Mouse (Mus musculus) left cerebral cortex, postnatal 14 days (tissue): Measurements from ENCODE around the gene Dtx1. TPM values are rescaled to one million over a fixed set of nuclear protein-coding genes. Genes with fewer than 3 reads are reported as not detected.

Experiments used
- DNase-seq, 2 experiments: peaks; one replicate each; pipeline ENCODE4 v3.0.0; 2021 to 2022; ENCODE audit warnings: low spot score in 2 of 2, mixed read lengths in 1 of 2
- intact Hi-C: fragments of 180-260 bp; cut with DNase I; formaldehyde crosslinking; loops from one replicate; pipeline ENCODE4 v1.15.1; 2025
- total RNA-seq, 2 experiments: library from RNA; stranded (reverse); gene quantifications; 2 replicates each; pipeline ENCODE4 v1.2.3; 2021

Dtx1 gene
- total RNA-seq, 2 experiments from 2014 or later, result 72.6 to 80.1 TPM

DNA sequence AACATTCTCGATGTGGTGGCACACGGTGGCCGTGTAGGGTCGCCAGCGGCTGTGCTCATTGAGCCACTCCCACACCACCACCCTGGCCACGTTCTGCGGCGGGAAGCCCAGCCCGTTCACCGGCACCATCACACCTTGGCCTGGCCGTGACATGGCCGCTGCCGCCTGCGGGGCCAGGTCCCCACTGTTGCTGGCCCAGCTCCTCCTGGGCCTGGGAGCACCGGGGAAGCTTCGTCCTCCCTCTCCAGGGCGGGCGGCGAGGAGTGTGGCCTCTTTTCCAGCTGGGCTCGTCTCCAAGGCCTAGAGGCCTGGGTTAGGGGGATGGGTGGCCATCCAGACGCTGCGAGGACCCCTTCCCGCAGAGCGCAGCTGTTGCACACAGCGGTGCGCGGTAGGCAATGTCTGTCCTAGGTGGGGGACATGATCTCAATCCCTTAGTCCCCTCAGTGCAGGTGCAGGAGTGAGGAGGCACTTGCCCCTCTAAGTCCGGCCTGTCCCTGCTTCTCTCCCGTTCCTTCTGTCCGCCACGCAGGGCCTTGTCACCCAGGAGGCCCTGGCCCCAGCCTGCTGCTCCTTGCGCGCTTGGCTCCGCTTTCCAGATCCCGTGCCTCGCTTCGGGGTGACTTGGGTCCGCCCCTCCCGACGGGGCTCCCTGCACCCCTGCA, 1.4 kb downstream of the Dtx1 start:
- intact Hi-C loops, result no loop called here
- peak; percentile 49 to 58 for DNase-seq

DNA sequence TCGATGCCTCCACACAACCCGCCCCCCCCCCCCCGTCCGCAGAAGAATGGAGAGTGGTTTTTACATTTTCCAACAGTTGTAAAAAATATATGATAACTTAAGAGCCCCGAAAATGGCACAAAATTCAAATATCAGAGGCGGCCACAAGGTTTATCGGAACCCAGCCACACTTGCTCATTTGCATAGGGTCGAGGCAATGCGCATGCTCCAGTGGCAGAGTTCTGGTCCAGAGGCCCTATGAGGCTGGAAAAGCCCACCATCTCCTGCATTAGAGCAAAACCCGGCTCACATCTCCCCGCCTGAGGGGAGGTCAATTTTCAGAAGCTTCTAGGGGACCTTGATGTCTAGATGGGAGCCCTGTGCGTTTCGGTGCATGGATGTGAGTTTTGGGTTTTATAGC, 4.8 kb downstream of the Dtx1 start:
- intact Hi-C loops, result no loop called here
- DNase-seq, result no peak

DNA sequence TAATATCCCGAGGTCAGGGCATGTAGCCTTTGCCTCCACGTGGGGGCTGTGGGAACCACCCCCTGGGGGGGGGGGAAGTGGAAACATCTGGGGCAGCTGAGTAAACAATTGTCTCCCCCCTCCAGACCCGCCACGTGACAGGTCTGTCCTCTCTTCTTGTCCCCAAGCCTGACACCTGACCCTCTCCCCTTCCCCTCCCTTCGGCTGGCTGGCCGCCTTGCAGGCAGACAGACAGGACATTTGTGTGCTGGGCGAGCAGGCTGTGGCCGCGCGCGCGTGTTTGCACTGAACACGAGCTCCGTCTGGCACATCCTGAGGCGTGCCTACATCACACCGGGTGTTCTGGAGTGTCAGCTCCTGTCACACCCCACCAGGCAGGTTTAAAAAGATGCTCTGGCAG, 5.2 kb downstream of the Dtx1 start:
- intact Hi-C loops, result no loop called here
- DNase-seq, result peak in 1 of 2 experiments; percentile 57

DNA sequence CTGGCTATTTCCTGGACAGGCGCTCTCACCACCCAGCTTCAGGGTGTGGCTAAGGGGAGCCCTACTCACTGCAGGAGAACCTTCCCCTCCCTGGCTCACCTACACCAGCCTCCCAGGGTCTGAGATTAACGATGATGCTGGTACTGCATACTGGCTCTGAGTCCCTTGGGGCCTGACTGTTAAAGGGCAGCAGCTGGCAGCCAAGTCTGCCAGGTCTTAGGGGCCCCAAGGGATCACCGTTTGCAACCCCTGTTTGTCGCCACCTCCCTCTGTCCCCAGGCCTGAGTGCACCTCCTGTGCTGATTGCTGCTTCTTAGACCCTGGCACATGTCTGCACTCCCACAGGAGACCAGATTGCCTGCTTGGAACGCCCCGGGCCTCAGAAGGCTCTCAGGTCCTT, 7.3 kb downstream of the Dtx1 start:
- no peak for DNase-seq
- intact Hi-C loops, result no loop called here

DNA sequence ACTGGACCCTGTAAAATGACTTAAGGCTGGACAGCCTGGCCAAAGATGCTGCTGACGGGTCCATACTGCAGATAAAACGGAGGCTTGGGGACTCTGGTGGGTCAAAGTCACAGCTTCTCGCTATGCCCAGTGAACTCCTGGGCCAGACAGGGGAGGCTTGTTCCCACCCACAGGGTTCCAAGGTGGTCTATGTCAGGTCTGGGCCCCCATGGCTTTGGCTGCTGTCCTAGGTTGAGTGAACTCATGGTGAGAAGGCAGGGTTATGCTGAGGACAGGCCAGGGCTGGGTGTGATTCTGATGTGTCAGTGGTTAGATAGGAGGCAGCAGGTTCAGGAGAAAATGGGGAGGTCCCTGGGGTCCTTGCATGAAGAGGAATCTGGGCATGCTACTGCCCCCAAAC, 8.1 kb downstream of the Dtx1 start:
- DNase-seq, result no peak
- intact Hi-C loops, result no loop called here

DNA sequence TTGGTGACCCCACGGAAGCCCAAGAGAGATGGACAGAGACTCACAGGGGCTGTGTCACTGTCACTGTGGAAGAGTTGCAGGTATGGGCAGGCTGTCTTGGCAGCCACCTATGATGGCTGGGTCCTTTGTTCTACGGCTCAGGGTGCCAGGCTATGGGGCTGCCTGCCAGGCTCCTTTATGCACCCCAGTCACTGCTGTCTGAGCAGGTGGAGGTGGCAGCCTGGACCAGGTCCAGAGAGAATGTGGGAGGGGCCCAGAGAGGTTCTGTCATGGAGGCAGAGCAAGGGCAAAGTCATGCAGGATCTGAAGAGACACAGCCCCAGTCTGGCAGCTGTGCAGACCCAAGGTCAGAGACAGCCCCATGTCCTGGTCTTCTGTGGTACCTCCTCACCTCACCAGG, 8.8 kb downstream of the Dtx1 start:
- intact Hi-C loops, result no loop called here
- no peak for DNase-seq

DNA sequence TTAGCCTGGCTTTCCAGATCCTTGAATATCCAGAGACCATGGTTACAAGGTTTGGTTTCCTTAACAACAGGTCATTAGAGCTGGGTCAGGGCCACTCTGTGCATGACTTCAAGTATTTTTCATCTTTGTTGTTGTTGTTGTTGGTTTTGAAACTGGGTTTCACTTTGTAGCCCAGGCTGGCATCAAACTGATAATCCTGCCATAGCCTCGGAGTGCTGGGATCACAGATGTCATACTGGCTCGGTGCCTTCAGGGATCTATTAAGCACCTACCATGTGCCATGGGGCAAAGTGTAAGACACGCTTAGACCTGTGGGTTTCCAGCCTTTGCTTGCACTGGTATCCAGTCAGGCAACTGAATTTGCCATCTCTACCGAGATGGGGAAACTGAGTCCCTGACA, 9.3 kb downstream of the Dtx1 start:
- no peak for DNase-seq
- intact Hi-C loops, result no loop called here

DNA sequence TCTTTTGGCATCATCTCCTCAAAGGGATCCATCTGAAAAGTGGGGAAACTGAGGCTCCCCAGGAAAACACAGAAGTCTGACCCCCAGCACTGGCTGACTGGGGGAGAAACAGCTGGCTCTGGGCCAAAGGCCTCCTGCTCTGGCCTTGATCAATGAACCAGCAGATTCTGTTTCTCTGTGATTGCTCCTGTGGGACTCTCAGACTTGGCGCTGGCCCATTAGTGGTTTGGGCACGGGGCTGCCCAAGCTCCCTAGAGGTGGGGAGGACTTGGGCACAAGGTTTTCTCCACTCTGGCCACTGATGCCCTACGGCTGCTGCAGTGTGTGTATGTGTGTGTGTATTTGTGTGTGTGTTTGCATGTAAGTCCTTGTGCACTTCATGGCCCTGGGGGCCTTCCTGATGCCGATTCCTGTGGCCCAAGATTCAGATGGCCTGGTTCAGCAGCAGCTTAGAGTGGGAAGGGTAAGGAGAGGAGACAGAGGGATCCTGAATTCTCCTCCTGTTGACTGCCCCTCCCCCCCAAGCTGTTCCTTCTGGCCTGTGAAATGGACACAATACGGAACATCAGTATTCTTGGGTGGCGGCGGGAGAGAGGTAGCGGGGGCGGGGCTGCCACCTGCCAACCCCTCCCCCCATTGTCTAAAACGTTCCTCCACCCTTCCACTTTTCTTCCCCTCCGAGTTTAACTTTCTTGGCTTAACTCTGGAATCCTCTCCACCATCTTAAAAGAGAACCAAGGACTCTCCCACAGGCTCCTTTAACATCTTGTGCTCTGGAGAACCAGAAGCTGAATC, 10.5 kb downstream of the Dtx1 start:
- intact Hi-C loops, result no loop called here
- DNase-seq, result no peak

DNA sequence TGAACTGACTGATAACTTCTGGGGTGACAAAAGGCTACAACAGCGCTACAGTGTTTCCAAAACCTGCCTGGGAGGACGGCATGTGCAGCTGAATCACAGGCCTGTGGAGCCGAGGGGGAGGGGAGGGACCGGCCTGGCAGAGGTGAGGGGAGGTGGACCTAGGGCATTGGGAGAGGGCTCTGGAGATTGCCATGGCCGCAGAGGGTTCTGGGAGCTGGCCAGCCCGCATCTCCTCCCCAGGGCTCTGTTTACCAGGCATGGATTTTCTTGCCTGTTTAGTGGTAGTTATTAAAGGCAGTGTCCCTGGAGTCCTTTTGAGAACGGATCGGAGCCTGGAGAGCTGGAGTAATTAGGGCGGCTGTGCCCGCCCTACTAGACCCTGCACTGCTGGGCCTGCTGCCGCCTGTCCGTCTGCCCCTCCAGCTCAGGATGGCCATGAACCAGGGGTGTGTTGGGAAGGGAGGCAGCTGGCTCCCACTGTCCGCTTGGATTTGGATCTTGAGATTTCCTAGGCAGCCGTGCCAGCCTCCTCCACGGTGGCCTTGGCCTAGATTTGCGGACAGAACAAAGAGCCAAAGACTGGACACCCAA, 12.8 kb downstream of the Dtx1 start:
- intact Hi-C loops, result no loop called here
- DNase-seq, result peak; percentile 44 to 55

DNA sequence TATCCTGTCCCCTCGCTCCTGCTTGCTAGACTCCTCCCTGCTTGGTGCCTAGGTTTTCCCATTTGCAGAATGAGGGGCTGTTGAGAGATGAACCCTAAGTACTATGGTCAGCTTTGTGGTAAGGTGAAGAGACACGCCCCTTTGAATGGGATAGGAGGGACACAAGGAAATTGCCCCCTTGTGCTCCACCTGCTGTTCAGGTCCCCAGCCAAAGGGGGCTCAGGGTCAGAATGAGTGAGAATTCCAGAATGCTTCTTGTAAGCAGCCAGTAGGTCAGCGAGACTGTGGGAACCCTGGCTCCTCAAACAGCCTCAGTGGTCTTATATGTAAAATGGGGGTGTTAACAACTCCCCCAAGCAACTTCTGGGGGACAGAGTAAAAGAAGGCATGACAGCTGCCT, 13.5 kb downstream of the Dtx1 start:
- no peak for DNase-seq
- intact Hi-C loops, result no loop called here

DNA sequence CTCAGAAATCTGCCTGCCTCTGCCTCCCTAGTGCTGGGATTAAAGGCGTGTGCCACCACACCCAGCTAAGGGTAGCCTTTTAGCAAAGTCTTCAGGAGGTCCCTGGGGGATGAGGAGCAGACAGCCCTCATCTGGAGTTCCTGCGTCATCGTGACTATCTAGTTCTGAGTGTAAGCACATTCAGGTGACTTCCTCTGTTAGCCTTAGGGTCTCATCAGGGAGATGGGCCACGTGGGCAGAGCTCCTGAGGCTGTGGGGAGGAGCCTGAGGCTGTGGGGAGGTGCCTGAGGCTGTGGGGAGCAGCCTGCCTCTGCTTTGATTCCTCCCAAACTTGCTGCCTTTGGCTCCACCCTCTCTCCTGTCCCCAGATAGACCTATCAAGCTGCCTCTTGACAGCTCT, 14.9 kb downstream of the Dtx1 start:
- no peak for DNase-seq
- intact Hi-C loops, result no loop called here

DNA sequence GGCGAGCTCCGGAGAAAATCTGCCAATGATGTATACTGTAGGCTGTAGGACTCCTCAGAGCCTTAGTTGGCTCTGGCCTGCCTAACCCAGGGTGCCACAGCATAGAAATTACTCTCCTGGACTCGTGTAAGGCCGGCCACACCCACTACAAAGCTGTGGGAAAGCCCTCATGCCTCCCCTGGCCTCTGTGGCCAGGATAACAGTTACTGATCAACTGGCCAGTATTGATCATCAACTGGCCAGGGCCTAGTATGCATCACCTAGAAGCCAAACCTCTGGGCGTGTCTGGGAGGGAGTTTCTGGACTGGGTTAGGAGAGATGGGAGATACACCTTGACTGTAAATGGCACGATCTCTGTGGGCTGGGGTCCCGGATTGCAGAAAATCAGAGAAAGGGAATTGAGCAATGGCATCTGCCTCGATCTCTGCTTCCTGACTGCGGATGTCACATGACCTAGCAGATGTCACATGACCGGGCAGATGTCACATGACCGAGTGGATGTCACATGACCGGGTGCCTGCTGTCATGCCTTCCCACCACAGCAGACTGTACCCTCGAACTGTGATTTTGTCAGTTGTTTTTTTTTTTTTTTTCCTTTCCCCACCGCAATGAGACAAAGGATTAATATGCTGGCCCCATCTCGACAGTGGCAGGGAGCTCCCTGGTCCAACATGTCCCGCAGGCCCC, 15.5 kb downstream of the Dtx1 start:
- DNase-seq, result no peak
- intact Hi-C loops, result no loop called here

DNA sequence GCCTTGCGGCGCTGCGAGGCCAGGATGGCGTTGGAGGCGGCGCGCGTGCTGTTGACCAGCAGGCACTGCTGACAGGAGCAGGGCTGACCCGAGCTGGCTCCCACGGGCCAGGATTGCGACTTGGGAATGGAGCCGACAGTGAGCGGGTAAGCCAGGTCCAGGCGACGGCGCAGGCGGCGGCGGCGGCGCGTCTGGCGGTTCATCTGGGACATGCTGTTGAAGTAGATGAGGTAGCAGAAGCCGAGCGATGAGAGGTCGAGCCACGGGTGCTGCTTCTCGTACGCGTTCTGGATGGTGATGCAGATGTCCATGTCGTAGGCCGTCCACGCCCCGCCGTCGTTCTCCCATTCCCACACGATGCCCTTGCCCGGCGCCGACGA, 17.0 kb downstream of the Dtx1 start:
- intact Hi-C loops, result no loop called here
- DNase-seq, result peak in 1 of 2 experiments; percentile 38

DNA sequence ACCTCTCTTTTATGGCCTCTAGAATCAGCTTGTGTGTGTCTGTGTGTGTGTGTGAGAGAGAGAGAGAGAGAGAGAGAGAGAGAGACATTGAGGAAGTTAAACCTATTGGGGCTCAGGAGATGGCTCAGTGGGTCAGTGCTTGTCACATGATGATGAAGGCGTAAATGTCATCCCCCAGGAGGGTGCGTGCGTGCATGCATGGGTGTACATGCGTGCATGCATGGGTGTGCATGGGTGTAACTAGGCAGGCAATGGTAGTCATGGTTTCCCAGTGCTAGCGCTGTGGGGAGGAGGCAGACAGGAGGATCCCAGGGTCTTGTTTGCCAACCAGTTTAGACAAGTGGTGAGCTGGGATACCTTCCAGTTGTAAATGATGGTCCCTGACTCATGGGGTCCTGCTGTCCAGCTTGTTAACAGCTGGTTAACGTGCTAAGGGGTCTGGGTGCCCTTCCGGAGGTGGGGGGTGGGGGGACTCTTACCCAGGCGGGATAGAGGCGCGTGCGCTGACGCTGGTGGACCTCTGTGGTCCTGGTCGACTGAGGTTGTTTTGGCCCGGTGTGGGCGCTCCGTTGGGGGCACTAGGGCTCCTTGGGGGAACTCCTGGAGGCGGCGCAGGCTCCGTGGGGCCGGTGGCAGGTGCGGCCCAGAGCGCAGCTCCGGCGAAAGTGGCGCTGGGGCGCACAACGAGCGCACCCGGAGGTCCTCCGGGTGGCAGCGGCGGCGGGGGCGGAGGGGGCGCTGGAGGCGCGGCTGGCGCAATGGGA, 17.6 kb downstream of the Dtx1 start:
- DNase-seq, result no peak
- intact Hi-C loops, result no loop called here

DNA sequence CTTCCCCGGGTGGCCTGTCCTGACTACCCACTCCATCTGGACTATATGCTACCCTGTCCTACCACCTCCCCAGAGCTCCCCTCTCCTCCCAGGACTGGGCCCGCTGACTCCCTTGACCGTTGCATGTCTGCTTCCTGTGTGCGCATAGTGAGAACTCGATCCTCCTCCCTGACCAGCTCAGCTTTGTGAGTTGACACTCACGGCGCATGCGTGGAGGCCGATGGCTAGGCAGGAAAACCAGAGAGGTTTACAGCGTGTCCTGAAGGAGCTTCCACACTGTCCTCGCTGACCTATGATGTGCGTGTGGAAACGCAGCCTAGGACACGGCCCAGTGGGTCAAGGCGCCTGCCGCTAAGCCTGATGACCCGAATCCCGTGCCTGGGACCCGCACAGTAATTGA, 19.7 kb downstream of the Dtx1 start:
- intact Hi-C loops, result no loop called here
- DNase-seq, result no peak

DNA sequence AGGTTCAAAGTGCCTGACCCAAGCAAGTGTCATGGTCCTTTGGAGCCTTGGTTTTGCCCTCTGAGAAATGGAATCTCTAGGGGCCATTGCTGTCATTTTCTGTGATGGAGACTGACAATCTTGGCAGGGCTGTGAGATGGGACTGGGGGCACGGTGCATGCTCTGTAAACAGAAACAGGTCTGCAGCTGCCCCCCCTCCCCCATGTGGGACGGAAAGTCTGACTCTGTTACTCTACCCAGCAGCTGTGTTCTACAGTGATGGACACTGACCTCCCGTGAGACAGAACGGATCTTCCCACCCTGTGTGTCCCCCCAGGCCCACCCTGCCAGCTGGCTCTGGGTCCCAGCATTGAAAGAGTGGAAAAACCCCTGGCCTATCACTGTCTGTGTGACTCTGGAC, 21.3 kb downstream of the Dtx1 start:
- DNase-seq, result no peak
- intact Hi-C loops, result no loop called here

DNA sequence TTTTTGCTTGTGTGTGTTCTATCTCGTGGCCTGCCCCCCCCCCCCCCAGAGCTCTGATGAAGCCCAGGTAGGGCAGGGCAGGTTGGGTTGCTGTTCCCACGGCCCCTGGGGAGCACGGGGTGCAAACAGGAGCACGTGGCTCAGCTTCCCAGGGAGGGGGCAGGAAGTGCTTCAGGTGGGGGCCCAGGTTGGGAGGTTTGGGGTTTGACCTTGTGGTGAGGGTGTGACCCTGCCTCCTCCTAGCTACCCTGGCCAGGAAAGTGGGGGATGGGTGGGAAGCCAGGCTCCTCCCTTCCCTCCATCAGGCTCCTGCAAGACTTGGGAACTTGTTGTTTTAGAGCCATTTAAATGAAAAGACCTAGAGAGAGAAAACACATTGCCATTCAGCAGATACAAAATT, 23.3 kb downstream of the Dtx1 start:
- no peak for DNase-seq
- intact Hi-C loops, result no loop called here

DNA sequence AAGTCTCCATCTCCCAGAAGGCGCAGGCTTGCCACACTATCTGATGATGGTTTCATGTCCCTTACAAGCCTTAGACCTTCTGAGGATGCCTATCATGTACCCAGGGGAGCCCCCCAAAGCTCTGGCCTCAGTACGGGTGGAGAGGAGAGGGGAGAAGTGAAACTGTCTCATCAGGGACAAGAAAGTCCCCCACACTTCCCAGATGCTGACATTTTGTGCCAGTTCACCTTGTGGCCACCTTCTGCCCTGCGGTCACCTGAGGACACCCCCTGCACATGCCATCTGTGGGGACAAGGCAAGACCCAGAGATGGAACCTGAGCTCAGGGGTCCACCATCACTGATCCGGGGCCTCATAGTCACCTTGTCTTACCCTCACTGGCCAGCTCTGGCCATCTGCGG, 23.8 kb downstream of the Dtx1 start:
- DNase-seq, result no peak

DNA sequence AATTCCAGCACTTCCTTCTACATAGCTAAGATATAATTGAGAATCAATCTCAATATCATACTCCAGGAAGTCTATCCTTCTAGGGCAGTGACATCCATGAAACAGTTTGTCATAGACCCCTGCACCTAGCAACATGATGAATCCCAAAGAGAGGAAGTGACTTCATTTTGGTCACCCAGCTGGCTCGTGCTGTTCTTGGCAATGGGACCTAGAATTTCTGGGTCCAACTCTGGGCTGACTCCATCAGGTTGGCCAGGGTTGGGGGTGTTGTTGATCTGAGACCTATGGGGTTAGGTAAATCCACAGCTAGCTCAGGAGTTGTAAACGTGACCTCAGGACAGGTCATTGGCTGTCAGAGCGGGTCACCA, 24.3 kb downstream of the Dtx1 start:
- intact Hi-C loops, result no loop called here

More for the DNA sequence above, 23.8 kb downstream of the Dtx1 start:
- intact Hi-C loops, result no loop called here

More for the DNA sequence above, 24.3 kb downstream of the Dtx1 start:
- DNase-seq, result no peak
